Mouse (Mus musculus): Measurements from ENCODE around the gene Mymx.

GRCm38 (mm10) chr17:45589236-45589635 is 12.7 kb downstream of the Mymx start:
- TF ChIP-seq CTCF (IDR thresholded peaks at IDR 0.05; ENCODE audit: extremely low read depth, insufficient read length, insufficient replicate concordance, low read depth, low read length) = no peak
- TF ChIP-seq POLR2A (IDR thresholded peaks at IDR 0.05; ENCODE audit: low read depth, low read length) = no peak

Data from small intestine, adult 2 months (tissue).